Comparison of ENCODE assay signal across 13 mouse cellular contexts in genomic region chr2:172739041-172739491, GRCm38 (mm10).
A peak's percentile ranks its signal among the peaks of the same experiment; 100 is the strongest.
DNase-seq lines count a peak whose midpoint lies in the region; ATAC-seq lines count a peak whose summit lies in the region.
"Had no signal": no experiment of that assay in that cellular context is flagged by ENCODE, and none has a peak within 500 bp of the region (broad histone marks: within the 10 kb centered on the region; RNA-seq: fewer than 3 reads in every experiment).

No protein-coding gene starts in this region.

- no peak overlapping the region for H3K27ac ChIP-seq in heart, embryonic 15.5 days
- H3K27ac ChIP-seq in neural tube, embryonic 12.5 days, result no peak overlapping the region
- H3K27ac ChIP-seq in neural tube, embryonic 15.5 days (replicated peaks), result no peak overlapping the region
- H3K27ac ChIP-seq in lung, embryonic 16.5 days (ENCODE audit: low read length), result no peak overlapping the region
- H3K27ac ChIP-seq: neural tube, embryonic 13.5 days had no signal

- H3K4me3 ChIP-seq in heart, embryonic 15.5 days, result no peak overlapping the region
- no peak overlapping the region for H3K4me3 ChIP-seq in neural tube, embryonic 12.5 days
- no peak overlapping the region for H3K4me3 ChIP-seq in neural tube, embryonic 15.5 days (replicated peaks)
- no peak overlapping the region for H3K4me3 ChIP-seq in lung, embryonic 16.5 days (ENCODE audit: low read length)
- H3K4me3 ChIP-seq: neural tube, embryonic 13.5 days had no signal

- no peak for DNase-seq in heart, postnatal 36 days
- no peak for DNase-seq in spleen, postnatal 36 days (ENCODE audit: low spot score in 2 of 2)
- DNase-seq: adrenal gland, postnatal 14 days; cerebellum, postnatal 10 days; gastrocnemius, postnatal 14 days had no signal

- no peak overlapping the region for H3K4me2 ChIP-seq in heart, embryonic 15.5 days
- 0 out of 2 replicates have a peak overlapping the region, but pooled peaks have one; percentile 4 for H3K4me2 ChIP-seq in neural tube, embryonic 12.5 days (replicated peaks)
- no peak overlapping the region for H3K4me2 ChIP-seq in neural tube, embryonic 15.5 days
- H3K4me2 ChIP-seq in lung, embryonic 16.5 days (ENCODE audit: low read depth, low read length), result peak overlapping the region; percentile 1; the same call in 1 of the 2 replicates
- H3K4me2 ChIP-seq: neural tube, embryonic 13.5 days had no signal

- no peaks in the 10 kb centered on the region for H3K4me1 ChIP-seq in heart, embryonic 15.5 days (replicated peaks)
- peaks cover 5% of the 10 kb centered on the region for H3K4me1 ChIP-seq in neural tube, embryonic 12.5 days
- H3K4me1 ChIP-seq in neural tube, embryonic 15.5 days, result no peaks in the 10 kb centered on the region
- peaks cover 4% of the 10 kb centered on the region; the same call in 1 of the 2 replicates for H3K4me1 ChIP-seq in lung, embryonic 16.5 days (replicated peaks; ENCODE audit: control insufficient read depth, insufficient read depth, low read length)

- H3K9ac ChIP-seq in heart, embryonic 15.5 days, result no peak overlapping the region
- H3K9ac ChIP-seq in neural tube, embryonic 12.5 days, result no peak overlapping the region
- no peak overlapping the region for H3K9ac ChIP-seq in neural tube, embryonic 15.5 days (replicated peaks)
- no peak overlapping the region for H3K9ac ChIP-seq in lung, embryonic 16.5 days (ENCODE audit: low read length)
- H3K9ac ChIP-seq: neural tube, embryonic 13.5 days had no signal

- intact Hi-C loops in heart, postnatal 36 days (cut with DNase I), result no loop called here

- H3K27me3 ChIP-seq in heart, embryonic 15.5 days, result peaks cover 72% of the 10 kb centered on the region
- H3K27me3 ChIP-seq in neural tube, embryonic 12.5 days (replicated peaks), result peaks cover 78% of the 10 kb centered on the region
- H3K27me3 ChIP-seq in neural tube, embryonic 15.5 days (replicated peaks), result peaks cover 90% of the 10 kb centered on the region
- H3K27me3 ChIP-seq in lung, embryonic 16.5 days (ENCODE audit: control insufficient read depth, insufficient read depth, low read depth, low read length), result peaks cover 18% of the 10 kb centered on the region; the same call in 1 of the 2 replicates

- 18% methylated on average over 11 of the region's 11 CpGs for WGBS in heart, embryonic 15.5 days
- WGBS in neural tube, embryonic 12.5 days, result 3% methylated on average over 11 of the region's 11 CpGs
- 4% methylated on average over 11 of the region's 11 CpGs for WGBS in neural tube, embryonic 15.5 days
- 12% methylated on average over 11 of the region's 11 CpGs for WGBS in lung, embryonic 16.5 days

- no peaks in the 10 kb centered on the region for H3K9me3 ChIP-seq in heart, embryonic 15.5 days (replicated peaks)
- H3K9me3 ChIP-seq in neural tube, embryonic 12.5 days, result no peaks in the 10 kb centered on the region
- no peaks in the 10 kb centered on the region for H3K9me3 ChIP-seq in neural tube, embryonic 15.5 days (replicated peaks)
- H3K9me3 ChIP-seq in lung, embryonic 16.5 days (ENCODE audit: control insufficient read depth, low read length), result no peaks in the 10 kb centered on the region
- H3K9me3 ChIP-seq: neural tube, embryonic 13.5 days had no signal

- H3K36me3 ChIP-seq in heart, embryonic 15.5 days, result no peaks in the 10 kb centered on the region
- no peaks in the 10 kb centered on the region for H3K36me3 ChIP-seq in neural tube, embryonic 12.5 days
- H3K36me3 ChIP-seq in neural tube, embryonic 15.5 days, result no peaks in the 10 kb centered on the region
- H3K36me3 ChIP-seq in lung, embryonic 16.5 days (ENCODE audit: control insufficient read depth, insufficient read depth, low read length), result no peaks in the 10 kb centered on the region
- H3K36me3 ChIP-seq: neural tube, embryonic 13.5 days had no signal

- ATAC-seq in heart, embryonic 15.5 days (replicated peaks; ENCODE audit: insufficient number of reproducible peaks, insufficient read depth, low FRiP score, low read depth), result peak; percentile 21; the same call in 1 of the 2 replicates
- no peak for ATAC-seq in neural tube, embryonic 12.5 days (ENCODE audit: low FRiP score, low read depth)
- no peak for ATAC-seq in neural tube, embryonic 15.5 days (ENCODE audit: low FRiP score)
- peak; percentile 81 for ATAC-seq in lung, embryonic 16.5 days (ENCODE audit: low read depth)
- no peak for ATAC-seq in megakaryocyte, adult 5-6 weeks (ENCODE audit: poor library complexity, severe bottlenecking)
- ATAC-seq in frontal cortex, adult (ENCODE audit: low TSS enrichment), result no peak
- ATAC-seq: intestine, embryonic 16.5 days had no signal

Comparison
In these comparisons a context has a peak if more than half of its experiments do, and no peak if none do; other contexts are left out.
1. H3K4me2 ChIP-seq: peak in neural tube, embryonic 12.5 days (single experiment) and lung, embryonic 16.5 days (single experiment); none in heart, embryonic 15.5 days (single experiment) and neural tube, embryonic 15.5 days (single experiment).
2. ATAC-seq: peak in heart, embryonic 15.5 days (single experiment) and lung, embryonic 16.5 days (single experiment); none in neural tube, embryonic 12.5 days (single experiment), neural tube, embryonic 15.5 days (single experiment), megakaryocyte, adult 5-6 weeks (single experiment) and frontal cortex, adult (single experiment).